ENCODE assay signal across 8 mouse cellular contexts in genomic region chr3:30602740-30603098, GRCm38 (mm10). TPM values are rescaled to one million over a fixed set of nuclear protein-coding genes. Genes with fewer than 3 reads are reported as not detected.
A peak's percentile ranks its signal among the peaks of the same experiment; 100 is the strongest.
DNase-seq lines count a peak whose midpoint lies in the region; ATAC-seq lines count a peak whose summit lies in the region.

No protein-coding gene starts in this region.

- peak overlapping the region; percentile 93 for H3K27ac ChIP-seq in hindbrain, embryonic 10.5 days
- H3K27ac ChIP-seq in limb, embryonic 12.5 days, result peak overlapping the region; percentile 95
- H3K27ac ChIP-seq in midbrain, embryonic 16.5 days (ENCODE audit: low read length), result peak overlapping the region; percentile 98

- ATAC-seq in limb, embryonic 12.5 days (ENCODE audit: insufficient number of reproducible peaks, insufficient read depth, low FRiP score, low TSS enrichment, low read depth), result no peak; the same call in 1 of the 2 replicates
- ATAC-seq in midbrain, embryonic 16.5 days, result no peak

- H3K4me2 ChIP-seq in limb, embryonic 12.5 days, result peak overlapping the region; percentile 82
- H3K4me2 ChIP-seq in midbrain, embryonic 16.5 days (ENCODE audit: low read length), result peak overlapping the region; percentile 68

- H3K9me3 ChIP-seq in hindbrain, embryonic 10.5 days, result no peaks in the 10 kb centered on the region
- H3K9me3 ChIP-seq in limb, embryonic 12.5 days, result no peaks in the 10 kb centered on the region
- H3K9me3 ChIP-seq in midbrain, embryonic 16.5 days (replicated peaks; ENCODE audit: control insufficient read depth, low read length, poor library complexity, severe bottlenecking), result no peaks in the 10 kb centered on the region

- WGBS in hindbrain, embryonic 10.5 days, result under 1% methylated on average over 27 of the region's 27 CpGs
- 0% methylated on average over 27 of the region's 27 CpGs for WGBS in limb, embryonic 12.5 days
- 0% methylated on average over 27 of the region's 27 CpGs for WGBS in midbrain, embryonic 16.5 days

- DNase-seq in adrenal gland, postnatal 36 days, result peak; percentile 69 to 75
- no peak for DNase-seq in adrenal gland, adult (ENCODE audit: inconsistent age in 2 of 2, low spot score in 1 of 2)
- DNase-seq in 3134 (ENCODE audit: extremely low read depth, insufficient read length, low spot score), result peak; percentile 92
- peak; percentile 72 for DNase-seq in c-Kit-positive CD71-negative TER-119-negative erythroid progenitor cells, embryonic 14.5 days (ENCODE audit: low read depth)
- DNase-seq in hindbrain, embryonic 10.5 days (ENCODE audit: low spot score), result peak; percentile 82
- DNase-seq in frontal cortex, postnatal 25 days (ENCODE audit: low spot score in 2 of 2), result no peak

- peaks cover 34% of the 10 kb centered on the region for H3K36me3 ChIP-seq in hindbrain, embryonic 10.5 days
- H3K36me3 ChIP-seq in limb, embryonic 12.5 days, result peaks cover 32% of the 10 kb centered on the region
- peaks cover 7% of the 10 kb centered on the region for H3K36me3 ChIP-seq in midbrain, embryonic 16.5 days (ENCODE audit: control insufficient read depth, insufficient read depth, low read length)

- H3K27me3 ChIP-seq in hindbrain, embryonic 10.5 days (ENCODE audit: insufficient read depth, poor library complexity, severe bottlenecking), result peaks cover 19% of the 10 kb centered on the region
- H3K27me3 ChIP-seq in limb, embryonic 12.5 days, result peaks cover 6% of the 10 kb centered on the region; the same call in 1 of the 2 replicates
- H3K27me3 ChIP-seq in midbrain, embryonic 16.5 days (ENCODE audit: control insufficient read depth, insufficient read depth, low read depth, low read length), result peaks cover 3% of the 10 kb centered on the region; the same call in 1 of the 2 replicates

- peak overlapping the region; percentile 69 for H3K4me3 ChIP-seq in hindbrain, embryonic 10.5 days
- peak overlapping the region; percentile 88 for H3K4me3 ChIP-seq in limb, embryonic 12.5 days (replicated peaks)
- H3K4me3 ChIP-seq in midbrain, embryonic 16.5 days (ENCODE audit: low read depth, low read length), result peak overlapping the region; percentile 93

- H3K9ac ChIP-seq in limb, embryonic 12.5 days (replicated peaks), result peak overlapping the region; percentile 82
- peak overlapping the region; percentile 85 for H3K9ac ChIP-seq in midbrain, embryonic 16.5 days (ENCODE audit: low read depth, low read length)

- peaks cover 20% of the 10 kb centered on the region for H3K4me1 ChIP-seq in hindbrain, embryonic 10.5 days (replicated peaks)
- peaks cover 17% of the 10 kb centered on the region for H3K4me1 ChIP-seq in limb, embryonic 12.5 days (replicated peaks)
- H3K4me1 ChIP-seq in midbrain, embryonic 16.5 days (ENCODE audit: control insufficient read depth, insufficient read depth, low read length), result peaks cover 22% of the 10 kb centered on the region

RNA-seq across cellular contexts. Expression of gene Mynn, which starts 0.9 kb away (rescaled TPM):
- 10 to 100 TPM; 19.0 to 24.1 TPM for total RNA-seq in adrenal gland, postnatal 36 days (2021)
- polyA plus RNA-seq in hindbrain, embryonic 10.5 days (2016; fragmentation: Nextera tagmentation; extraction: Ambion mirVana), result 24.3 and 28.1 TPM in 2 replicates
- polyA plus RNA-seq in limb, embryonic 12.5 days (2016; fragmentation: Nextera tagmentation; extraction: Ambion mirVana), result 36.3 and 37.9 TPM in 2 replicates
- polyA plus RNA-seq in midbrain, embryonic 16.5 days (2015; fragmentation: Nextera tagmentation; extraction: Ambion mirVana), result 29.6 and 31.4 TPM in 2 replicates

RNA-seq across cellular contexts. Expression of gene Actrt3, which starts 3.0 kb away (rescaled TPM):
- not detected for total RNA-seq in adrenal gland, postnatal 36 days (2021)
- 0.14 TPM in 1 of 2 replicates, not detected in the other for polyA plus RNA-seq in hindbrain, embryonic 10.5 days (2016; fragmentation: Nextera tagmentation; extraction: Ambion mirVana)
- polyA plus RNA-seq in limb, embryonic 12.5 days (2016; fragmentation: Nextera tagmentation; extraction: Ambion mirVana), result 0.10 TPM in 1 of 2 replicates, not detected in the other
- 0.37 and 0.41 TPM in 2 replicates for polyA plus RNA-seq in midbrain, embryonic 16.5 days (2015; fragmentation: Nextera tagmentation; extraction: Ambion mirVana)

RNA-seq across cellular contexts. Expression of gene Lrriq4, which starts 41.6 kb away (rescaled TPM):
- not detected for total RNA-seq in adrenal gland, postnatal 36 days (2021)
- not detected in 2 replicates for polyA plus RNA-seq in hindbrain, embryonic 10.5 days (2016; fragmentation: Nextera tagmentation; extraction: Ambion mirVana)
- polyA plus RNA-seq in limb, embryonic 12.5 days (2016; fragmentation: Nextera tagmentation; extraction: Ambion mirVana), result not detected in 2 replicates
- polyA plus RNA-seq in midbrain, embryonic 16.5 days (2015; fragmentation: Nextera tagmentation; extraction: Ambion mirVana), result not detected in 2 replicates

RNA-seq across cellular contexts. Expression of gene Lrrc34, which starts 45.0 kb away (rescaled TPM):
- total RNA-seq in adrenal gland, postnatal 36 days (2021), result under 1 TPM in 1 of 2 experiments, not detected in 1; 0.13 TPM
- 3.6 and 4.0 TPM in 2 replicates for polyA plus RNA-seq in hindbrain, embryonic 10.5 days (2016; fragmentation: Nextera tagmentation; extraction: Ambion mirVana)
- 1.5 and 1.7 TPM in 2 replicates for polyA plus RNA-seq in limb, embryonic 12.5 days (2016; fragmentation: Nextera tagmentation; extraction: Ambion mirVana)
- 1.7 and 1.9 TPM in 2 replicates for polyA plus RNA-seq in midbrain, embryonic 16.5 days (2015; fragmentation: Nextera tagmentation; extraction: Ambion mirVana)

RNA-seq across cellular contexts. Expression of gene Mecom, which starts 54.9 kb away (rescaled TPM):
- total RNA-seq in adrenal gland, postnatal 36 days (2021), result 1 to 10 TPM; 6.4 TPM
- 25.8 and 26.7 TPM in 2 replicates for polyA plus RNA-seq in hindbrain, embryonic 10.5 days (2016; fragmentation: Nextera tagmentation; extraction: Ambion mirVana)
- polyA plus RNA-seq in limb, embryonic 12.5 days (2016; fragmentation: Nextera tagmentation; extraction: Ambion mirVana), result 187 TPM in 2 replicates
- polyA plus RNA-seq in midbrain, embryonic 16.5 days (2015; fragmentation: Nextera tagmentation; extraction: Ambion mirVana), result 4.0 and 5.3 TPM in 2 replicates

Comparison
In these comparisons a context has a peak if more than half of its experiments do, and no peak if none do; other contexts are left out.
1. DNase-seq: peak in adrenal gland, postnatal 36 days (2 of 2), 3134 (single experiment), c-Kit-positive CD71-negative TER-119-negative erythroid progenitor cells, embryonic 14.5 days (single experiment) and hindbrain, embryonic 10.5 days (single experiment); none in adrenal gland, adult (0 of 2) and frontal cortex, postnatal 25 days (0 of 2).
2. Peak in every context shown above with its lines, with median percentiles within 50 percentile points of each other: H3K27ac ChIP-seq and H3K4me3 ChIP-seq.